Mouse (Mus musculus) large intestine, adult 2 months (tissue): Measurements from ENCODE around the gene Lmbr1l. TPM values are rescaled to one million over a fixed set of nuclear protein-coding genes. Genes with fewer than 3 reads are reported as not detected.

Experiments
- polyA plus RNA-seq: library from polyadenylated mRNA; depleted of rRNA; stranded (reverse); fragments of >200 nt; gene quantifications from 2 replicates; pipeline ENCODE4 v1.2.3, GENCODE M21; 2012; rRNA removed

The Lmbr1l gene
- polyA plus RNA-seq, 1 experiment: 65.8 TPM

Other genes starting within 250 kb of the Lmbr1l start
- 1.4 and 1.9 TPM in 2 replicates for gene Rnd1, start 240.8 kb downstream of the Lmbr1l start, polyA plus RNA-seq
- 0.27 and 0.32 TPM in 2 replicates for gene Ccdc65, start 210.0 kb downstream of the Lmbr1l start, polyA plus RNA-seq
- gene Fkbp11, start 190.0 kb downstream of the Lmbr1l start, polyA plus RNA-seq: 20.4 and 28.9 TPM in 2 replicates
- 99.2 and 104 TPM in 2 replicates for gene Arf3, start 155.0 kb downstream of the Lmbr1l start, polyA plus RNA-seq
- 0.10 and 0.14 TPM in 2 replicates for gene Wnt10b, start 140.1 kb downstream of the Lmbr1l start, polyA plus RNA-seq
- gene Wnt1, start 128.4 kb downstream of the Lmbr1l start, polyA plus RNA-seq: not detected in 2 replicates
- 0.03 and 0.12 TPM in 2 replicates for gene Ddn, start 108.7 kb downstream of the Lmbr1l start, polyA plus RNA-seq
- gene Prkag1, start 86.7 kb downstream of the Lmbr1l start, polyA plus RNA-seq: 84.9 and 87.2 TPM in 2 replicates
- gene Kmt2d, start 47.0 kb downstream of the Lmbr1l start, polyA plus RNA-seq: 21.6 and 25.9 TPM in 2 replicates
- gene Rhebl1, start 23.7 kb downstream of the Lmbr1l start, polyA plus RNA-seq: 14.8 and 17.5 TPM in 2 replicates
- gene Dhh, start 19.7 kb downstream of the Lmbr1l start, polyA plus RNA-seq: 0.48 and 0.63 TPM in 2 replicates
- 848 and 981 TPM in 2 replicates for gene Tuba1b, start 16.3 kb upstream of the Lmbr1l start, polyA plus RNA-seq
- gene Gm49450, start 35.3 kb upstream of the Lmbr1l start, polyA plus RNA-seq: 0.55 and 6.2 TPM in 2 replicates
- gene Tuba1a, start 35.5 kb upstream of the Lmbr1l start, polyA plus RNA-seq: 131 and 155 TPM in 2 replicates
- gene Tuba1c, start 111.7 kb upstream of the Lmbr1l start, polyA plus RNA-seq: 408 and 423 TPM in 2 replicates
- gene Prph, start 136.9 kb upstream of the Lmbr1l start, polyA plus RNA-seq: 6.1 and 9.1 TPM in 2 replicates
- 13.2 and 13.4 TPM in 2 replicates for gene Troap, start 156.3 kb upstream of the Lmbr1l start, polyA plus RNA-seq
- gene C1ql4, start 169.6 kb upstream of the Lmbr1l start, polyA plus RNA-seq: not detected in 2 replicates
- 45.8 and 57.1 TPM in 2 replicates for gene Dnajc22, start 174.9 kb upstream of the Lmbr1l start, polyA plus RNA-seq
- 6.1 and 6.6 TPM in 2 replicates for gene Spats2, start 207.7 kb upstream of the Lmbr1l start, polyA plus RNA-seq